Mouse (Mus musculus): ENCODE measurements around the gene Adam17.

Adam17 gene

GRCm38 (mm10) chr12:21350113-21350876 lies 23.1 kb downstream of the Adam17 start:
- DNase-seq, result no peak

GRCm38 (mm10) chr12:21346972-21347371 lies 26.5 kb downstream of the Adam17 start:
- DNase-seq, result no peak

DNA sequence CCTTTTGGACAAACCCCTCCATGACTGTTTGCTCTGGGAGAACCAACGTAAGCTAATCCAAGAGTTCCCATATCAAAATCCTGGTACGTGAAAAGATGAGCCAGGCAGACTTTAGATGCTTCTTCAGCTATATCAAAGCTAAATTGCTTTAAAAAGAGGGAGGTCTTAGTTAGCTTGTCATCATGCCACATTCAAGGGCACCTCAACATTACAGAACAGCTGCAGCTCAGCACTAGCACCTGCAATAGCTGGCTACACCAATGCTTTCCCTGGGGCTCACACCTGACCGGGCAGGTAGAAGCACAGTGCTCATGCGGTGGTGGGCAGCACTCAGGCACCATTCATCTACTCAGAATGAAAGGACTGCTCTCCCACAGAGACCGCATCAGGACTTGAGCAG lies 32.8 kb downstream of the Adam17 start:
- DNase-seq, result no peak

DNA sequence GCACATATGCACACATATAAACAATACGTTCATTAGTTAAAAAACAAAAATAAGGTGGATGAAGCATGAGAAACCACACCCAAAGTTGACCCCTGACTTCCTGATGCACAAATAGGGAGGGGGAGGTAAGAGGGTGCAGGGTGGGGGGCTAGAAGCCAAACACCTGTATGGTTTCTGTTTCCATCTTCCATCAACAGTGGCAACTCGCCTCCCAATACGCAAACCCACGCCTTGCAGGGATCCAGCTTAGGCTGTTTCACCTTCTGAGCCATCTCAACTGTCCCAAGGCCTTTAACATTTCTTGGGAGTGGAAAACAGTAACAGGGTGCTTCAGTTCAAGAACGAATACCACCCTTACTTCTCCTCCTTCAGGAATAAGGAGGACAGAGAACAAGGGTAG lies 36.3 kb downstream of the Adam17 start:
- DNase-seq, result no peak

DNA sequence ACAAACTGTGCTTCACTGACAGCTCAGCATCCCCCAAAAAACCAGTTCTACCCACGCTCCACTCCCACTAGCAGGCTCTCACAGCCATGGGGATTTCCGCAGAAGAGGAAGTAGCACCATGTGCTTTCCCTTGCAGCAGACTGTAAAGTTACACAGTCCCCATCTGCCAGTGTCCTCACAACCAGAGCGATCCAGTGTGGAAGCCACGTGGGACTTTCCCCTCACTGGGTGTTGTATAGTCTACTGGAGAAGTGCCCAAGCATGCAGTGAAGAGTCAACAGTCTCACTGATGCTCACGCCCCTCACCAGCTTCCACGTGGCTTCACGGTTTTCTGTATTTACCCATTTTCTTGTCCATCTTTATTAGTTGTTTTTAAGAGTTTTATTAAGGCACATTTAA lies 37.6 kb downstream of the Adam17 start:
- DNase-seq, result peak; percentile 91

DNA sequence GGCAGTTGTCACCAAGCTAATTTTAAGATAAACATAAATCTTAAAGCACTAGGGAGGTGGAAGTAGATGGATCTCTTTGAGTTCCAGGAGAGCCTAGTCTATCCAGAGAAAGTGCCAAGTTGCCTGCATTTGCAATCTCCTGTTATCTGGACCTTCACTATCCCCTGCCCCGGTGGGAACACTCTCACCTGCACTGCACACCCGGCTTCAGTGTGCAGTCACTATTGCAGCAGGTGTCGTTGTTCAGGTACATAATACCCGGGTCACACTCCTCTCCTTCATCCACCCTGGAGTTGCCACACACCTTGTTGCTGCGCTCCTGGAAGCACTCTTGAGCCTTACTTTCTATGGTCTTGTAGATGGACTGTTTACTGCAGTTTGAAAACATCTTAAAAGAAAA lies 39.7 kb downstream of the Adam17 start:
- DNase-seq, result no peak

- no peak for DNase-seq
Measured at GRCm38 (mm10) chr12:21333021-21333420, 40.4 kb downstream of the Adam17 start.

GRCm38 (mm10) chr12:21331711-21332110 lies 41.7 kb downstream of the Adam17 start:
- no peak for DNase-seq

GRCm38 (mm10) chr12:21330961-21331576 lies 42.4 kb downstream of the Adam17 start:
- DNase-seq, result no peak

GRCm38 (mm10) chr12:21329661-21330400 lies 43.6 kb downstream of the Adam17 start:
- DNase-seq, result no peak

DNA sequence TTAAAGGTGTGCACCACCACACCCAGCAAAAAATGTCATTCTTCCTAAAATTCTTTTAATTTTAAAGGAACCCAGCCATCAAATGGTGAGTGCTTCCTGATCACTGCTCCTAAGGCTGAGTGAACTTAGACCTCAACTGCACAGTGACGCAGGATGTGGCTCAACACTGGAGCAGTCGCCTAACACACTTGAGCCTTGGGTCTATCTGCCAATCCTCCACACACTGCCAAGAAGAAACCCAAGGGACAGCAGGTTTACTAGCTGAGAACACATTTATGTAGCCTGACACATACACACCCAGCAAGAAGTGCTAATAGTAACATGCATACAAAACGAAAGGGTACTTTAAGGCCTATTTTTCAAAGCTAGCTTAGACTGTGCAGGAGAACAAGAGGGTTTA lies 47.1 kb downstream of the Adam17 start:
- no peak for DNase-seq

DNA sequence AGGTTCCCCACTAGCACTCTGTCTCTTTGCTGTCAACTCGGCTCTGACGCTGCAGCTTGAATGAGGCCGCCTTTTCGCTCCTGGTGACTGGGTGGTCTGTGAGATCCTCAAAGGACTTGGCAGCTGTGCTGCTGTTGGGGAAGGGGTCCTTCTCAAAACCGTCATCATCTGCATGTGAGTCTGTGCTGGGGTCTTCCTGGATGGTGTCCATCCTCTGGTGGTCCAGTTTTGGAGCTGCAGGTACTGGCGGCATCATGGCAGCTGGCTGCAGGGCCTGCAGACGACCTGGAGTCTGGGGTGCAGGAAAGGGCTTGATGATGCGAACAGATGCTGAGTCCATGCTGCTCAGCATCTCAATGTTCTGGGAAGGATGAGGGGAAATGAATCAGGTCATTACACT lies 48.2 kb downstream of the Adam17 start:
- no peak for DNase-seq

- no peak for DNase-seq
Measured at GRCm38 (mm10) chr12:21324101-21324500, 49.3 kb downstream of the Adam17 start.

DNA sequence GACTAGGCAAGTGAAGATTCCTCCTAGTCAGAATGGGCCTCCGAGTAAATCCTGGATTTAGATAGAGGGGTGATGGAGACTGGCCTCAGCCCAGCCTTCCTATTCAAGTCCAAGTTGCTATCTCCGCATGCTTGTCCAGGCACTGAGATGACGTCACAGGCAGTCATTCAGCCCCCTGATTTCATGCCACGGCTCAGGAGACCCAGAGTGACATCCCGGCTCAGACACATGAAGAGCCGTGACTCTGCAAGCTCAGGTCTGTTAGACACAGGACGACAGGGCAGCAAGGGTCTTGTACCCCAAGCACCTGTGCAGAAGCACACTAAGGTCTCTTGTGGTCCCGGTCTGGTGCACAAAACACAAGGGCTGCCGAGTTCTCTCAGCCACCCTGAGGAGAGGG lies 50.6 kb downstream of the Adam17 start:
- DNase-seq, result no peak

DNA sequence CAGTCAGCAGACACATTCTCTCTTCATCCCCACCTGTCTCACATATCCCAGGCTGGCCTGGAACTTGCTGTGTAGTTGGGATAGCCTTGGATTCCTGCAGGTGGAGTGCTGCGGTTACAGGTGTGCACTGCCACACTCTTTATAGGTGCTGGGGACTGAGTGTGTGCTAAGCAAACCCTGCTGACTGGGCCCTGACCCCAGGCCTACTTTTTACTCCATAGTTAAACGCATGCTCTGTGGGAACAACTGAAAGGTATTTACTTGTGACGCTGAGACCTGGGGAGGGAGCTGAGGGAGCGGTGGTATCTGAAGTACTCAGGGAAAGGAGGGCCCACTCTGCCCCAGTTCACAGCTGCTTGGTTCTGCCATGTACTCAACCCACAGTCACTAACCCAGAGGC lies 51.1 kb downstream of the Adam17 start:
- no peak for DNase-seq

- DNase-seq, result no peak
Measured at GRCm38 (mm10) chr12:21321170-21321569, 52.3 kb downstream of the Adam17 start.

DNA sequence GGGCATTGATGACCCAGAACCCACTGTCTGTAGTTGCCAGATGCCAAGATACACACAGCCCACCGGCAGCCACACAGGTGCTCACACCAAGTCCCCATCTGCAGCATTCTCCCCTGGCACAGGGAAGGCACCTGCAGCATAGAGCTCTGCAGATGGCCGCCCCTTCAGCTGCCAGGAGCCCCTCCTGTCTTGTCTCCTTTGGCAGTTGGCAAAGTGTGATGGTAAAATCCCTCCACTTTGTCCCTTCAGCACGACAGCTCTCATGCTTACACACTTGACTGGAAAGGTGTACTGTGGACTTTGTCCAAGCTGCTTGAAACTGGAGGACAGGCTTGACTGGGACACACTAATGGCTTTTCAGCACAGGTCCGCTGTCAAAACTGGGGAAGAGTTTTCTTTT lies 53.1 kb downstream of the Adam17 start:
- DNase-seq, result no peak

GRCm38 (mm10) chr12:21318143-21318895 lies 55.1 kb downstream of the Adam17 start:
- DNase-seq, result peak; percentile 37

DNA sequence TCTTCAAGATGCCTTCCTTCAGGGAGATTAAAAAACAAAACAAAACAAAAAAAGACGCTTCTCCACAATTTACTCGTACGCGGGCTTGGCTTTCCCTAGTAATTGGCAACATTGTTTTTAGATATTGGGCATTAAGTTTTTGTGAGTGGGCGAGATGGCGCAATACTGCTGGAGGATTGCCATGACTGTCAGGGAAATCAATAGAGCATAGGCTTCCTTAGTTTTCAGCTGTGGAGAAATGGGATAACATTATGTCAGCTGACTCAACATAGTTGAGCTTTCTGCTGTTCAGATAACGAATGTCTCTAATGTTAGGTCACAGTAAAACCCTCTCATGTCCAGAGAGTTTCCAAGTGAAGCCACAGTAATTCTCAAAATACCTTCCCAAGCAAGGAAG lies 56.6 kb downstream of the Adam17 start:
- DNase-seq, result peak; percentile 42

DNA sequence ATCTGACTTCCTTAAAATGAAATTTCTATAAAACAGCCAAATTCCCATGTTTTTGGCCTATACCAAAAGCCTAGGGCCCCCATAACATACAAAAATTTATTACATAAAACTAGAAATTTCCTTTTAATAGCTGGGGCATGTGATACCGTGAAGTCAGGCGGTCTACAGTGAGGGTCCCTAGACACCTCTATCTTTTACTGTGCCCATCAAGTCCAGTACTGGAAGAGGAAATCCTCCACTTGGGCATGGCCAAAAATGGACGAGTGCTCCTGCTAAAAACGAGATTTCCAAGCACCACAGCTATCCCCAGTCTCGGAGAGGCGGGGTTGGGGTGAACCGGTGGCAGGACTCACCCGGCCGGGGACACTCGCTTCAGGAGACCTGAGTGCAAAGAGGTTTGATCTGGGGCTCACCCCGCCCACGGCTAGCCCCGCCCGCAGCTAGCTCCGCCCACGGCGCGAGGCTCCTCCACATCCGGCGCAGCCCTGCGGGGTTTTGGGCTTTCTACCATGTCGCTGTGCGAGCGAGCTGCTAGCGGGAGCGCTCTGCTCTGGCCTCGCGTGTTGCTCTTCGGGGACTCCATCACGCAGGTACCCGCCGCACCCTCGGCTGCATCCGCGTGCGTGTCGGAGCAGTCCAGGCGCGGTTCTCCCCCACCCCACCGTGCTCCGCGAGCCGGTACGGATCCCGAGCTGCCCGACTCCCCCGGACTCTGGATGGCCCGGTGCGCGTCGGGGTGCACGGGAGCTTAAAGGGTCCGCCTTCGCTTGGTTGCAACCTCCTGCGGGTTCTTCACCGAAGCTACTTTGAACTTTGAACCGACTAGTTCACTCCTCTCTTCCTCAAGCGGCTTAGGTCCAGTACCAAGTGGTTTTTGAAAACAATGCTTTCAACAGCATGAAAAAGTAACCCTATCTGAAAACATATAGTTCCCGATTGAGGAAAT lies 57.2 kb downstream of the Adam17 start, which contains the start of gene Iah1:
TSS of gene Iah1 (plus strand) at position 467 of the 946 bp plus-strand sequence.
- DNase-seq, result peak; percentile 75

GRCm38 (mm10) chr12:21312201-21312600 lies 61.2 kb downstream of the Adam17 start:
- DNase-seq, result no peak

DNA sequence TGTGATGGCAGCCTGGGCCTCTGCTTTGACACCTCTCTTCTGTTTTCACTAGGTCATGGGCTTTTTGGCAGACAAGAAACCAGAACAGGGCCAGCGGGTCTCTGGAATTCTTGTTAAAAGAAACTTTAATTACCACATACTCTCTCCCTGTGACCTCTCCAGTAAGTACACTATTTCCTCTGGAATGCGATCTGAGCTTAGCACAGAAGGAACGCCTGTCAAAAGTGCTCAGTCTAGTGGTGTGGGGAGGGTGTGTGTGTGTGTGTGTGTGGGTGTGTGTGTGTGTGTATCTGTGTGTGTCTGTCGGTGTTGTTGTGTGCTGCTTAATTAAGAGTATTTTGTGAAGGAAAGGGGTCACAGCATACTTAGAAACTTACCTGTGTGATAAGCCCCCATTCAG lies 66.7 kb downstream of the Adam17 start:
- no peak for DNase-seq
